Mouse (Mus musculus) CH12.LX (cell line): ENCODE data around the gene Vamp8. TPM values are rescaled to one million over a fixed set of nuclear protein-coding genes. Genes with fewer than 3 reads are reported as not detected.

Experiments used
- DNase-seq: peaks from one replicate; pipeline ENCODE4 v3.0.0-alpha.2; 2013; ENCODE audit errors: extremely low read depth
- H3K27ac ChIP-seq: 2 replicates; pipeline ENCODE4 v1.5.1; 2012; ENCODE audit warnings: low read depth, mild to moderate bottlenecking, control low read depth, moderate library complexity; ENCODE audit not compliant: insufficient read depth
- H3K27me3 ChIP-seq: replicated peaks from 2 replicates; pipeline ENCODE3; 2012; ENCODE audit warnings: inconsistent platforms
- H3K36me3 ChIP-seq, 2 experiments: replicated peaks in 1 of 2; 2 replicates each; pipeline versions ENCODE3 to v1.6.1; 2012; ENCODE audit warnings: inconsistent platforms in 1 of 2, low read length in 1 of 2, mild to moderate bottlenecking in 1 of 2, mixed read lengths in 1 of 2, moderate library complexity in 1 of 2; ENCODE audit not compliant: control insufficient read depth in 1 of 2, insufficient read depth in 1 of 2
- H3K4me1 ChIP-seq, 2 experiments: 2 replicates each; pipeline ENCODE4 v1.6.1; 2012; ENCODE audit warnings: inconsistent platforms in 1 of 2, moderate library complexity in 1 of 2; ENCODE audit not compliant: insufficient read depth in 2 of 2, control insufficient read depth in 1 of 2
- H3K4me2 ChIP-seq: 2 replicates; pipeline ENCODE4 v1.6.1; 2012; ENCODE audit warnings: low read depth, mild to moderate bottlenecking, control low read depth; ENCODE audit not compliant: poor library complexity, insufficient read depth, severe bottlenecking
- H3K4me3 ChIP-seq, 3 experiments: fragments of 150-350 bp in 1 of 3; sonication (generic) in 1 of 3; replicated peaks in 1 of 3; 2 replicates each; pipeline versions ENCODE3 to v1.5.1; 2011 to 2012; ENCODE audit warnings: low read depth in 2 of 3, low read length in 2 of 3, mild to moderate bottlenecking in 2 of 3, moderate library complexity in 2 of 3, control low read depth in 1 of 3, improper control_type of control experiment in 1 of 3, inconsistent platforms in 1 of 3, mixed read lengths in 1 of 3; ENCODE audit not compliant: poor library complexity in 1 of 3
- H3K79me2 ChIP-seq: replicated peaks from 2 replicates; pipeline ENCODE4 v1.6.1; 2012; ENCODE audit warnings: mild to moderate bottlenecking, moderate library complexity; ENCODE audit not compliant: control insufficient read depth, poor library complexity, insufficient read depth, severe bottlenecking; ENCODE audit errors: extremely low read depth
- H3K9ac ChIP-seq: 2 replicates; pipeline ENCODE4 v1.6.1; 2012; ENCODE audit warnings: low read depth, mild to moderate bottlenecking, control low read depth, moderate library complexity; ENCODE audit not compliant: insufficient read depth
- H3K9me3 ChIP-seq: replicated peaks from 2 replicates; pipeline ENCODE3; 2012; ENCODE audit warnings: low read length, inconsistent platforms, mixed read lengths
- BHLHE40 ChIP-seq: IDR thresholded peaks from 2 replicates; pipeline ENCODE4 v1.6.1; 2011; ENCODE audit warnings: mild to moderate bottlenecking, low read depth, low read length, improper control_type of control experiment
- CHD2 ChIP-seq: IDR thresholded peaks from 2 replicates; pipeline ENCODE4 v1.6.1; 2011; ENCODE audit warnings: low read length, improper control_type of control experiment
- CTCF ChIP-seq, 2 experiments: IDR thresholded peaks in 1 of 2; conservative IDR thresholded peaks in 1 of 2; 2 replicates each; pipeline ENCODE4 v1.5.1; 2011 to 2012; ENCODE audit warnings: low read depth in 2 of 2, low read length in 2 of 2, improper control_type of control experiment in 1 of 2, inconsistent platforms in 1 of 2, mild to moderate bottlenecking in 1 of 2, moderate library complexity in 1 of 2
- ETS1 ChIP-seq: conservative IDR thresholded peaks from 2 replicates; pipeline ENCODE4 v1.6.1; 2012; ENCODE audit warnings: low read depth, mild to moderate bottlenecking, inconsistent platforms, low read length, improper control_type of control experiment, moderate library complexity
- GABPA ChIP-seq: IDR thresholded peaks from 2 replicates; pipeline ENCODE4 v1.6.1; 2012; ENCODE audit warnings: low read depth, low read length, improper control_type of control experiment, inconsistent platforms; ENCODE audit not compliant: insufficient replicate concordance
- IRF4 ChIP-seq: IDR thresholded peaks from 2 replicates; pipeline ENCODE4 v1.6.1; 2014; ENCODE audit warnings: low read depth, mild to moderate bottlenecking, inconsistent platforms, low read length, improper control_type of control experiment
- JUND ChIP-seq: conservative IDR thresholded peaks from 2 replicates; pipeline ENCODE4 v1.6.1; 2011; ENCODE audit warnings: low read depth, low read length, improper control_type of control experiment
- KAT2A ChIP-seq: IDR thresholded peaks from 2 replicates; pipeline ENCODE4 v1.6.1; 2012; ENCODE audit warnings: low read length, improper control_type of control experiment, inconsistent platforms; ENCODE audit not compliant: insufficient replicate concordance
- MAFK ChIP-seq: IDR thresholded peaks from 2 replicates; pipeline ENCODE4 v1.6.1; 2011; ENCODE audit warnings: low read length, improper control_type of control experiment; ENCODE audit not compliant: insufficient replicate concordance
- MAZ ChIP-seq: IDR thresholded peaks from 2 replicates; pipeline ENCODE4 v1.6.1; 2012; ENCODE audit warnings: low read depth, mild to moderate bottlenecking, inconsistent platforms, low read length, improper control_type of control experiment, moderate library complexity
- MXI1 ChIP-seq: IDR thresholded peaks from 2 replicates; pipeline ENCODE4 v1.6.1; 2011; ENCODE audit warnings: mild to moderate bottlenecking, low read depth, low read length, improper control_type of control experiment
- MYC ChIP-seq: IDR thresholded peaks from 2 replicates; pipeline ENCODE4 v1.6.1; 2011; ENCODE audit warnings: low read depth, mild to moderate bottlenecking, improper control_type of control experiment, low read length
- NRF1 ChIP-seq: IDR thresholded peaks from 2 replicates; pipeline ENCODE4 v1.6.1; 2014; ENCODE audit warnings: low read depth, mild to moderate bottlenecking, inconsistent platforms, low read length, improper control_type of control experiment, moderate library complexity
- POLR2A ChIP-seq: IDR thresholded peaks from 2 replicates; pipeline ENCODE4 v1.6.1; 2011; ENCODE audit warnings: low read depth, mild to moderate bottlenecking, improper control_type of control experiment, low read length
- POLR2AphosphoS2 ChIP-seq: IDR thresholded peaks from 2 replicates; pipeline ENCODE4 v1.6.1; 2011; ENCODE audit warnings: low read depth, low read length, improper control_type of control experiment
- RCOR1 ChIP-seq: conservative IDR thresholded peaks from 2 replicates; pipeline ENCODE4 v1.6.1; 2012; ENCODE audit warnings: low read depth, mild to moderate bottlenecking, inconsistent platforms, low read length, improper control_type of control experiment
- SIN3A ChIP-seq: IDR thresholded peaks from 2 replicates; pipeline ENCODE4 v1.6.1; 2012; ENCODE audit warnings: low read length, improper control_type of control experiment, inconsistent platforms
- SMC3 ChIP-seq: IDR thresholded peaks from 2 replicates; pipeline ENCODE4 v1.6.1; 2011; ENCODE audit warnings: low read depth, low read length, improper control_type of control experiment
- TCF12 ChIP-seq: IDR thresholded peaks from 2 replicates; pipeline ENCODE4 v1.6.1; 2014; ENCODE audit warnings: low read depth, mild to moderate bottlenecking, inconsistent platforms, low read length, improper control_type of control experiment
- UBTF ChIP-seq: IDR thresholded peaks from 2 replicates; pipeline ENCODE4 v1.6.1; 2012; ENCODE audit warnings: low read depth, mild to moderate bottlenecking, inconsistent platforms, low read length, improper control_type of control experiment, moderate library complexity
- ZC3H11A ChIP-seq: IDR thresholded peaks from 2 replicates; pipeline ENCODE4 v1.6.1; 2012; ENCODE audit warnings: low read depth, mild to moderate bottlenecking, inconsistent platforms, low read length, improper control_type of control experiment
- ZNF384 ChIP-seq: IDR thresholded peaks from 2 replicates; pipeline ENCODE4 v1.6.1; 2012; ENCODE audit warnings: low read depth, low read length, improper control_type of control experiment, inconsistent platforms
- dilution Hi-C: fragments of 300-500 bp; cut with MboI; formaldehyde crosslinking; loops from 2 replicates; pipeline ENCODE4 v1.14.3; 2020; ENCODE audit warnings: low sequenced_read_pairs; ENCODE audit not compliant: extremely low pct_unique_long_range_greater_than_20kb, extremely low pct_ligation_motif_present
- in situ Hi-C: fragments of 300-500 bp; cut with MboI; formaldehyde crosslinking; loops from 3 replicates; pipeline ENCODE4 v1.14.3; 2019; ENCODE audit warnings: low sequenced_read_pairs, low pct_ligation_motif_present, low pct_unique_long_range_greater_than_20kb, mixed read lengths
- polyA plus RNA-seq: library from polyadenylated mRNA; unstranded; fragments of >175 nt; gene quantifications from 2 replicates; pipeline ENCODE4 v1.2.1, GENCODE M21; 2012; ENCODE audit warnings: low read depth; ENCODE audit not compliant: insufficient read length
- total RNA-seq, 2 experiments: library from RNA; depleted of rRNA; stranded (reverse); fragments of 300-350 nt in 1 of 2; fragments of >200 nt in 1 of 2; gene quantifications; 2 replicates each; pipeline ENCODE4 v1.2.3; 2012 to 2014

The Vamp8 gene
- total and polyA plus RNA-seq, 3 experiments = 98.9 to 130 (median 110) TPM

DNA sequence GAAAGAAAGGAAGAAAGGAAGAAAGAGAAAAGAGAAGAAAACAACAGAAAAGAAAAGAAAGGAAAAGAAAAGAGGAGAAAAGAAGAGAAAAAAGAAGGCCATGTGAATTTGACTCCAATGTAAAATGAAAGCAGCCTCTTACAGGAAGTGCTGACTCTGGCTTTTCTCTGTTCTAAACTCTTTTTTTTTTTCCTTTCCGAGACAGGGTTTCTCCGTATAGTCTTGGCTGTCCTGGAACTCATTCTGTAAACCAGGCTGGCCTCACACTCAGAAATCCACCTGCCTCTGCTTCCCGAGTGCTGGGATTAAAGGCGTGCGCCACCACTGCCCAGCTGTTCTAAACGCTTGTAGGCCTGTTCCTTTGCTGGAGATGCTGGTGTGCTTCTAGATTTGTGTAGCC lies 8.0 kb downstream of the Vamp8 start:
- TF ChIP-seq BHLHE40 = no peak
- no peak for TF ChIP-seq SIN3A
- no peak for TF ChIP-seq ZC3H11A
- no peak for TF ChIP-seq POLR2A
- TF ChIP-seq MXI1 = no peak
- TF ChIP-seq GABPA = no peak
- no peak for TF ChIP-seq CHD2
- TF ChIP-seq SMC3 = no peak
- TF ChIP-seq CTCF (conservative IDR thresholded peaks at IDR 0.05 in 1 of 2, IDR thresholded peaks at IDR 0.05 in 1 of 2; ENCODE audit: low read depth in 2 of 2, low read length in 2 of 2) = no peak
- no peak for TF ChIP-seq IRF4
- TF ChIP-seq MAFK = no peak
- TF ChIP-seq ZNF384 = no peak
- no peak for TF ChIP-seq POLR2AphosphoS2
- no peak for TF ChIP-seq RCOR1
- no peak for TF ChIP-seq JUND
- no peak for TF ChIP-seq ETS1
- TF ChIP-seq KAT2A = no peak
- no peak for TF ChIP-seq NRF1
- TF ChIP-seq, all 38 proteins: peak for 0

DNA sequence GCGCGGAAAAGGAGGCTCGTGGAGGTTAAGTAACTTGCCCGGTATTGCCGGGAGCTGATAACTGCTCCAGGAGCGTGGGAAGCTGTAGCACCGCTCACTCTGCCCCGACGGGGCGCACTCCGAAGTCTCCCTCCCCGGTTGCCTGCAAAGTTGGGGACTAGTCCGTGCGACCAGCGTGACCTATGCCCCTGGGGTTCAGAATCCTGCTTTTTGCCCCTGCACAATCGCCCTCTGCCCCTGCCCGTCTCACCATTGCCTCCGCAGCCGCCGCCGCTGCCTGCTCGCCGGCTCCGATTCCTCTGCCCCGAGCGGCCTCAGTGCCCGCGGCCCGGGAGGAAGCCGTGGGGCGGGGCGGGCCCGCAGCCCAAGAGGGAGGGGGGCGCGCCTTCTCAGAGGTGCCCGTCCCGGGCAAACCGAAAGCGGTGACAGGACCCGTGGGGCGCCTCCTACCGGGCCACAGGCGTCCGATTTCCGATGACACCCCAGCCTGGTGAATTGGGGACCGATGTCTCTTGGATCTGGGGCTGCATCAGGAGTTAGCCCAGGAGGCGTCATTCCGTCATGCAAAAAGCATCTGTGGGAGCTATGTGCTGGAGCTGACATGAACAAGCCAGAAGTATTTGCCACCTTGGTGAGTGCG lies 10.3 kb downstream of the Vamp8 start, which contains the start of gene Vamp5:
Gene Vamp5, minus strand, starts transcription at position 338 of the 640 bp plus-strand sequence.
- Histone ChIP-seq H3K79me2 (no peaks in the 10 kb centered on the region), H3K4me2 (peak within 1 kb of the TSS; percentile 33), H3K4me1 (peaks cover under 1 to 16% of the 10 kb centered on the region in 2 experiments; a peak in 2 of 4 replicates), H3K27me3 (peaks cover 10% of the 10 kb centered on the region), H3K36me3 (peaks cover 3 to 14% of the 10 kb centered on the region in 2 experiments), H3K4me3 (peak within 1 kb of the TSS; percentile 54 to 68 (median 67)), H3K9me3 (no peaks in the 10 kb centered on the region), H3K27ac (no peak within 1 kb of the TSS), H3K9ac (peak within 1 kb of the TSS; percentile 46; the same call in 1 of the 2 replicates)
- TF ChIP-seq UBTF (peak; percentile 75; the same call in 1 of the 2 replicates), CTCF (conservative IDR thresholded peaks at IDR 0.05 in 1 of 2, IDR thresholded peaks at IDR 0.05 in 1 of 2; ENCODE audit: low read depth in 2 of 2, low read length in 2 of 2) (peak in 1 of 2 experiments; percentile 64; a peak in 2 of 4 replicates), MYC (no peak), SMC3 (0 out of 2 replicates have a peak, but pooled peaks have one; percentile 13), POLR2A (peak; percentile 19; the same call in 1 of the 2 replicates), TCF12 (peak; percentile 38; the same call in 1 of the 2 replicates), MAZ (peak; percentile 63; the same call in 1 of the 2 replicates), RCOR1 (no peak), IRF4 (peak; percentile 48; the same call in 1 of the 2 replicates)
- dilution Hi-C loops = no loop called here
- no peak for DNase-seq
- in situ Hi-C loops = no loop called here

More for the DNA sequence above, 8.0 kb downstream of the Vamp8 start:
- Histone ChIP-seq H3K9me3 (no peaks in the 10 kb centered on the region), H3K4me1 (peaks cover 0 to 9% of the 10 kb centered on the region in 2 experiments; a peak in 2 of 4 replicates), H3K4me2 (no peak overlapping the region), H3K27ac (no peak overlapping the region), H3K4me3 (no peak overlapping the region), H3K9ac (no peak overlapping the region), H3K27me3 (peaks cover 10% of the 10 kb centered on the region), H3K36me3 (peaks cover 5 to 32% of the 10 kb centered on the region in 2 experiments), H3K79me2 (no peaks in the 10 kb centered on the region)
- dilution Hi-C loops (no loop called here), in situ Hi-C loops (no loop called here)
- no peak for DNase-seq
